Mouse (Mus musculus) left cerebral cortex, adult 8-10 months (tissue): ENCODE results near the gene Syt11. TPM values are rescaled to one million over a fixed set of nuclear protein-coding genes. Genes with fewer than 3 reads are reported as not detected.
"Not testable (repeated sequence)": the region's sequence is repeated elsewhere in the genome, so short reads cannot be mapped to it uniquely, and the experiment has no call there.

Experiments used
- DNase-seq, 2 experiments: peaks; one replicate each; pipeline ENCODE4 v3.0.0; 2022; ENCODE audit warnings: low spot score in 2 of 2
- total RNA-seq, 4 experiments: library from RNA; stranded (reverse); gene quantifications; 2 replicates each; pipeline ENCODE4 v1.2.4; 2022

The Syt11 gene
- 100 to 1,000 TPM; 529 to 574 (median 545) TPM for total RNA-seq

DNA sequence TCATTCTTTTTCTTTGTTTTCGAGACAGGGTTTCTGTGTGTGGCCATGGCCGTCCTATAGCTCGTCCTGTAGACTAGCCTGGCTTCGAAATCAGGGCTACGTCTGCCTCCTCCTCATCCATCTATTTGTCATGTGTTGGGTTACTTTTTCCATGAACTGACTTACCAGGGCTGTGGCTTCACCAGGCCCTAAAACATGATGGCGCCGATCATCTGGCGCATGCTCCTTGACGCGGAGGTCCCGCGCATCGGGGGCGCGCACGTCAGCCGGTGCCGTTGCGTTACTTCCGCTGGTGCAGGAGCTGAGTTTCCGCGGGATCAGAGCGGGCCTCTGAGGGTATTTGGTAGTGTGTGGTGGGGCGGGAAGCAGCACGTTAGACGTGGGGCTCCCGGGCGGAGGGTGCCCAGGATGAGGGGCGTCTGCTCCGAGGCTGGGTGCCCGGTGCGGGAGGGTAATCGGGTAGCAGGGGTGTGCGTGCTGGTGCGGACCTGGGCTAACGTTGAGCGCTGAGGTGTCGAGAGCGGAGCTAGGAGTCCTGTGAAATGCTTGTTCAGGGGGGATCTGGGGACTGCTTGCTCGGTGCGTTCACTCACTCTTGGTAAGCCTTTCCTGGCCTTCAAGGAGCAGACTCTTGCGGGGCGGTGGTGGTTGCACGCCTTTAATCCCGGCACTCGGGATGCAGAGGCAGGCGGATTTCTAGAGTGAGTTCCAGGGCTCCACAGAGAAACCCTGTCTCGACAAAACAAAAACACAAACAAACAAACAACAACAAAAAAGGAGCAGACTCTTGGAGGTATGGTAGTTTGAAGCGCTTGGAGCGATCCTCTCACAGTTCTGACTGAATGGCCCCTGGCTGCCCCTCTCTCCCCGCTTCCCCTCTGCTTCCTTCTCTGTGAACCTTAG, at the start of gene Syt11:
Gene Syt11 (minus strand): TSS at position 226 of the 903 bp plus-strand sequence.
- DNase-seq, result not testable (repeated sequence)

GRCm38 (mm10) chr3:88803910-88804540, 29.1 kb upstream of the Syt11 start:
- DNase-seq, result no peak

- DNase-seq, result not testable (repeated sequence)
These were observed 22.5 kb upstream of the Syt11 start for GRCm38 (mm10) chr3:88797507-88797906.

GRCm38 (mm10) chr3:88788033-88788432, 13.1 kb upstream of the Syt11 start:
- not testable (repeated sequence) for DNase-seq

- DNase-seq, result not testable (repeated sequence)
These were observed 11.8 kb upstream of the Syt11 start for GRCm38 (mm10) chr3:88786805-88787204.

- not testable (repeated sequence) for DNase-seq
These were observed 11.4 kb upstream of the Syt11 start for GRCm38 (mm10) chr3:88786323-88786722.

DNA sequence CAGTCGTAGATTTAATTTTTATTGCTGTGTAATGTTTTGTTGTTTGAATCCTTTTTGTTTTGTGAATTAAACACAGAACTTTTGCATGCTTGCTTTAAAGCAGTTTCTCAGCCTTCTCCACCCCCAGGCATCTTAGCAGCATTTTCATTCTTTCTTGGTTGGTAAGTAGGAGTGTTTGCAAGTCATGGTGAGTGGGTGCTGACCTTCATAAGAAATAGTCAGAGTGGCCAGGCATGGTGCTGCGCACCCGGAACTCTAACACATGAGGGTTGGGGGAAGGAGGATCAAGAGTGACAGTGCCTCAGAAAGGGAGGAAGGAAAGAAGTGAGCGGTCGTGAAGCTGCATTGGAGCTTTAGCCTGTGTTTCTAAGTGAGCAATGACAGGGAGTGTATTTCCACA, 9.9 kb upstream of the Syt11 start:
- no peak for DNase-seq

DNA sequence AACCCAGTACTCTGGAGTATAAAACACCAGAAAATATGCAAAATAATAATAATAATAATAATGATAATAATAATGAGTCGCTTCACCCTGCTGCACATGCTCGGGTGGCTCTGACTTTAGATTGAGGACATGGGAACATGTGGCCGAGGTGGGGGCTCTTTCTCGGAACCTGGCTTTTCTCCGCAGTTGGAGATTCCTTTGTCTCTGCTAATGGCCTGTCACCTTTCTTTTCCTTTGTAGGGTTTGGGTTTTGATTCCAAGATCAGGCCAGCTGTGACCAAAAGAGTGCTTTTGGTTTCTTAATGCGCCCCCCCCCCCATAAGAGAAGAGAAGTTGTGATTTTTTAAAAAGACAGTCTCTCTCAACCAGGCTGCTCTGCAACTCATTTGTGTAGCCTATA, 1.8 kb downstream of the Syt11 start:
- DNase-seq, result not testable (repeated sequence)

- peak; percentile 90 to 97 for DNase-seq
These were observed 2.6 kb downstream of the Syt11 start for GRCm38 (mm10) chr3:88772399-88772798.

GRCm38 (mm10) chr3:88771941-88772280, 3.1 kb downstream of the Syt11 start:
- DNase-seq, result not testable (repeated sequence)

- DNase-seq, result peak in 1 of 2 experiments; percentile 88
These were observed 3.6 kb downstream of the Syt11 start for GRCm38 (mm10) chr3:88771189-88771940.

- no peak for DNase-seq
These were observed 12.5 kb downstream of the Syt11 start for GRCm38 (mm10) chr3:88762401-88762831.

GRCm38 (mm10) chr3:88761619-88762018, 13.3 kb downstream of the Syt11 start:
- DNase-seq, result no peak

GRCm38 (mm10) chr3:88758045-88758500, 16.9 kb downstream of the Syt11 start:
- DNase-seq, result peak; percentile 62 to 91

DNA sequence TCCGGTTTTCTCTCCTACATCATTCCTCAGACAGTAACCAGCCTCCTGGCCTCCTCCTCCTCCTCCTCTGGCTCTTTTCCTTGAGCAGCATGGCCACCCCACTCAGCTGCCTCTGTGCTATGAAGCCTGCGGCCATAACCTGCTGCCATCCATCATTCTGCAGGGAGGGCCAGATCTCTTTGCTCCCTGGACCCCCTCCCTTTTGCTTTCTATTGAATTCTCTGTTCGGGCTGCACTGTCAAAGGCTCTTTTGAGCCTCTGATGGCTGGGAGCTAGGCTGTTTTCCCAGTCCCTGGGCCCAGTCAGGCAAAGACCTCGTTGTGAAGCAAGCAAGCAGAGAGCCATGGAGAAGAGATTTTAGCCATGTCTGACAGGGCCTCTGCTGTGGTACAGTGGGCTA, 18.7 kb downstream of the Syt11 start:
- no peak for DNase-seq

GRCm38 (mm10) chr3:88755541-88755940, 19.4 kb downstream of the Syt11 start:
- DNase-seq, result no peak

DNA sequence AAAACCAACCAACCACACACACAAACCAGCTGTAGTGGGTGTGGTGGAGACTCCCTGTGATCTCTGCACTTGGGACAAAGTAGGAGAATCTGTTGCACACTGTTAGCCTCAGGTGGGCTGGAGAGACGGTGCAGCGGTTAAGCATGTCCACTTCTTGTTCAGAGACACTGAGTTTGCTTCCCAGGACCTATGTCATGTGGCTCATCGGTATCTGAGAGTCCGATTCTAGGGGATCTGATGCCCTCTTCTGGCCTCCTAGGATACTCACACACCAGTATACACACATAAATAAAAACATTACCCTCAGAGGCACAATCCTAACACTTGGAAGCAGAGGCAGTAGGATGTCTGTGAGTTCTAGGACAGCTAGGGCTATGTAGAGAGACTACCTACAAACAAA, 20.7 kb downstream of the Syt11 start:
- no peak for DNase-seq

DNA sequence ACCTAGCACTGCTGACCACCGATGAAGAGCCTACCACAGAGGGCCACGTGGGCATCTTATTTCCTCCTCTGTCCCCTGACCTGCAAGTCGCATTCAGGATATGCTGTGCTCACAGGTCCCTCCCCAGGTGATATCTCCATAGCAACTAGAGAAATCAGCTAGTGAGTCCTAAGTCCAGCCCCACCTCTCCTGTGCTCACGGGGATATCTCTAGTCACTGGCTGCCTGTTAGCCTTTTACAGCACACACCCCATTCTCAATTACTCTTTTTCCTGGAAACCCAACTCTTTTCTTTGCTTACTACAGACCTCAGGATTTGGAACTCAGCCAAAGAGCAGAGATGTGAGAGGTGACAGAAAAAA, 28.1 kb downstream of the Syt11 start:
- no peak for DNase-seq

GRCm38 (mm10) chr3:88746139-88746870, 28.7 kb downstream of the Syt11 start:
- DNase-seq, result no peak

DNA sequence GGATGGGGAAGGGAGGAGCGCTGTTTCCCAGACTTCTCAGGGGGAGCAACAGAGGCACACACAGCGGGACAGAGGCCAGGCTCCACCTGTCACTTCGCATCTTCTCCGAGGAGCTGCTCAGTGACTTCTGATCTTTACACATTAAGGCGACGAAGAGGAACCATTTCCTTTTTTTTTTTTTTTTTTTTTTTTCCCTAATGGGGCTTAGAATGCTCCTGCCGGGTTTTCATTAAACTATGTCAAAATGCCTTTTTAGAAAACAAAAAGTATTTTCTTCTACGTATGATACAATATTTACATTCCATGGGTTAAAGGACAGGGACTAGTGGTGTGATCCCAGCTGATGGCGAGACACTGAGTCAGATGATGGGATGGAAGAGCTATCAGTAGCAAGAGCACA, 29.4 kb downstream of the Syt11 start:
- DNase-seq, result no peak

- no peak for DNase-seq
These were observed 34.8 kb downstream of the Syt11 start for GRCm38 (mm10) chr3:88740147-88740546.
